Mouse (Mus musculus) megakaryocyte progenitor cell, adult 5-6 weeks (primary cell): Measurements from ENCODE around the gene S100b. TPM values are rescaled to one million over a fixed set of nuclear protein-coding genes. Genes with fewer than 3 reads are reported as not detected.

Experiments used
- ATAC-seq: replicated peaks from 2 replicates; pipeline ENCODE4 v1.8.0; 2016; ENCODE audit warnings: mild to moderate bottlenecking, moderate TSS enrichment, inconsistent platforms; ENCODE audit not compliant: poor library complexity
- total RNA-seq, 2 experiments: library from RNA; stranded (forward) in 1 of 2; stranded (reverse) in 1 of 2; fragments of 157-497, 149-512 nt in 1 of 2; fragments of 200-1000 nt in 1 of 2; gene quantifications; 2 replicates each; pipeline versions ENCODE4 v1.2.3 to v1.2.4; 2015 to 2017

Gene S100b
- total RNA-seq, 2 experiments from 2014 or later = not detected

GRCm38 (mm10) chr10:76259566-76260232 lies 6.0 kb downstream of the S100b start:
- no peak for ATAC-seq

- no peak for ATAC-seq
Observed at GRCm38 (mm10) chr10:76260358-76261059, 6.9 kb downstream of the S100b start.

- no peak for ATAC-seq
Observed at GRCm38 (mm10) chr10:76261447-76261846, 7.8 kb downstream of the S100b start.

GRCm38 (mm10) chr10:76262431-76262830 lies 8.8 kb downstream of the S100b start:
- no peak for ATAC-seq

GRCm38 (mm10) chr10:76271238-76271637 lies 17.6 kb downstream of the S100b start:
- ATAC-seq = peak; percentile 96

GRCm38 (mm10) chr10:76275256-76275655 lies 21.6 kb downstream of the S100b start:
- ATAC-seq = no peak

- no peak for ATAC-seq
Observed at GRCm38 (mm10) chr10:76278541-76279097, 25.0 kb downstream of the S100b start.

GRCm38 (mm10) chr10:76288268-76288993 lies 34.8 kb downstream of the S100b start:
- no peak for ATAC-seq

GRCm38 (mm10) chr10:76289052-76289451 lies 35.4 kb downstream of the S100b start:
- ATAC-seq = no peak

GRCm38 (mm10) chr10:76289936-76290671 lies 36.5 kb downstream of the S100b start:
- peak; percentile 73 for ATAC-seq

GRCm38 (mm10) chr10:76293222-76293621 lies 39.6 kb downstream of the S100b start:
- no peak for ATAC-seq

GRCm38 (mm10) chr10:76300133-76300532 lies 46.5 kb downstream of the S100b start:
- ATAC-seq = no peak

GRCm38 (mm10) chr10:76306738-76307137 lies 53.1 kb downstream of the S100b start:
- ATAC-seq = peak; percentile 98

Other genes starting within 250 kb of the S100b start
- gene Zfp280b, start 221.2 kb upstream of the S100b start, total RNA-seq (2015) = 7.4 and 8.7 TPM in 2 replicates
- gene Zfp280b, start 221.2 kb upstream of the S100b start, total RNA-seq (2017) = 5.7 and 8.0 TPM in 2 replicates
- not detected in 2 replicates for gene Slc5a4b, start 142.9 kb upstream of the S100b start, total RNA-seq (2015)
- not detected in 2 replicates for gene Slc5a4b, start 142.9 kb upstream of the S100b start, total RNA-seq (2017)
- gene Slc5a4a, start 106.4 kb upstream of the S100b start, total RNA-seq (2015) = not detected in 2 replicates
- not detected in 2 replicates for gene Slc5a4a, start 106.4 kb upstream of the S100b start, total RNA-seq (2017)
- gene Prmt2, start 16.0 kb upstream of the S100b start, total RNA-seq (2015) = 0.62 and 1.2 TPM in 2 replicates
- gene Prmt2, start 16.0 kb upstream of the S100b start, total RNA-seq (2017) = 2.0 and 2.4 TPM in 2 replicates
- gene Dip2a, start 91.4 kb downstream of the S100b start, total RNA-seq (2015) = 1.2 and 1.3 TPM in 2 replicates
- gene Dip2a, start 91.4 kb downstream of the S100b start, total RNA-seq (2017) = 1.4 and 2.9 TPM in 2 replicates
- gene AC141477.1, start 186.6 kb downstream of the S100b start, total RNA-seq (2015) = not detected in 2 replicates
- 20.5 and 61.6 TPM in 2 replicates for gene AC141477.1, start 186.6 kb downstream of the S100b start, total RNA-seq (2017)
- gene Pcnt, start 188.9 kb downstream of the S100b start, total RNA-seq (2015) = 35.8 and 40.5 TPM in 2 replicates
- gene Pcnt, start 188.9 kb downstream of the S100b start, total RNA-seq (2017) = 57.7 and 64.8 TPM in 2 replicates
- not detected in 2 replicates for gene 2610028H24Rik, start 195.2 kb downstream of the S100b start, total RNA-seq (2015)
- gene 2610028H24Rik, start 195.2 kb downstream of the S100b start, total RNA-seq (2017) = not detected in 2 replicates
- 84.5 and 91.4 TPM in 2 replicates for gene Mcm3ap, start 215.1 kb downstream of the S100b start, total RNA-seq (2015)
- 68.3 and 85.3 TPM in 2 replicates for gene Mcm3ap, start 215.1 kb downstream of the S100b start, total RNA-seq (2017)
- gene Ybey, start 215.3 kb downstream of the S100b start, total RNA-seq (2015) = 2.1 and 2.3 TPM in 2 replicates
- gene Ybey, start 215.3 kb downstream of the S100b start, total RNA-seq (2017) = 3.8 and 4.2 TPM in 2 replicates